Mouse (Mus musculus) testis, adult 2 months (tissue): ENCODE results near the gene Man1c1.

Source experiments
- CTCF ChIP-seq: fragments of 200-500 bp; IDR thresholded peaks from 2 replicates; pipeline ENCODE4 v1.5.1; 2012; ENCODE audit warnings: low read depth, mild to moderate bottlenecking, inconsistent platforms, low read length, moderate library complexity; ENCODE audit not compliant: control insufficient read depth, insufficient read depth, insufficient replicate concordance
- POLR2A ChIP-seq: fragments of 200-500 bp; IDR thresholded peaks from 2 replicates; pipeline ENCODE4 v1.6.1; 2012; ENCODE audit warnings: low read depth, mild to moderate bottlenecking, inconsistent platforms, low read length, moderate library complexity; ENCODE audit not compliant: control insufficient read depth

GRCm38 (mm10) chr4:134632131-134632711 is 71.9 kb downstream of the Man1c1 start:
- TF ChIP-seq CTCF: no peak
- TF ChIP-seq POLR2A: no peak
